Mouse (Mus musculus): ENCODE measurements around the gene Junb.

DNA sequence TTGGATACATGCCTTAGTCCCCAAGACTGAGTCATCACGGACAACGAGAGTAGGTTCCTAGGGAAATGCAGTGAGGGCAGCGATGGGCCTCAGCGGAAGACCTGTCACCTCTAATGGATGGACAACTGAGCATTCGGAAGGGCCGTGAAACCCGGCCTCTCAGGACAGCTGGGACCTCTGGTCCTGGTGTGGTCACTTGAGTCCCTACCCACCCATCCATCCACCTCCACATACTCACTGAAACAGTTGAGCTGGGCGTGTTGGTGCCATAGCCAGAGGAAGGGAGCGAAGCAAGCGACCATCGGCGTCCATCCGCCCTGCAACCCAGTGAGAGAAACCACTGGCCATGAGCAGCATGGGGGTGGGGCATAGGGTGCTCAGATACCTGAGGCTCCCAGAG is 47.9 kb downstream of the Junb start:
- no peak for TF ChIP-seq CTCF (IDR thresholded peaks at IDR 0.05; ENCODE audit: borderline replicate concordance, control insufficient read depth, extremely low read depth, insufficient read depth, low read length, poor library complexity)
- no peak for TF ChIP-seq POLR2A (IDR thresholded peaks at IDR 0.05; ENCODE audit: control insufficient read depth, extremely low read depth, insufficient read depth, low read length, poor library complexity)

Data from thymus, adult 2 months (tissue).